Comparison of ENCODE assay signal across 8 mouse cellular contexts in genomic region chr10:81601396-81601905, GRCm38 (mm10). TPM values are rescaled to one million over a fixed set of nuclear protein-coding genes. Genes with fewer than 3 reads are reported as not detected.
A peak's percentile ranks its signal among the peaks of the same experiment; 100 is the strongest.
DNase-seq lines count a peak whose midpoint lies in the region; ATAC-seq and TF ChIP-seq lines count a peak whose summit lies in the region.

No protein-coding gene starts in this region.

- 18% methylated on average over 7 of the region's 7 CpGs for WGBS in forebrain, embryonic 10.5 days
- 15% methylated on average over 7 of the region's 7 CpGs for WGBS in forebrain, embryonic 11.5 days
- 40% methylated on average over 7 of the region's 7 CpGs for WGBS in thymus, adult 2 months
- WGBS in liver, embryonic 13.5 days (ENCODE audit: insufficient replicate concordance), result 33% methylated on average over 7 of the region's 7 CpGs

- no peak for ATAC-seq in forebrain, embryonic 11.5 days (replicated peaks; ENCODE audit: low FRiP score)
- no peak for ATAC-seq in liver, embryonic 13.5 days (ENCODE audit: low read depth)

- H3K4me3 ChIP-seq in forebrain, embryonic 10.5 days, result peak overlapping the region; percentile 44; the same call in 1 of the 2 replicates
- H3K4me3 ChIP-seq in forebrain, embryonic 11.5 days (ENCODE audit: low read depth, low read length), result no peak overlapping the region
- peak overlapping the region; percentile 40; the same call in 1 of the 2 replicates for H3K4me3 ChIP-seq in thymus, adult 2 months (ENCODE audit: control insufficient read depth, insufficient read depth, low read length)
- peak overlapping the region; percentile 42 for H3K4me3 ChIP-seq in liver, embryonic 13.5 days (replicated peaks)

- no peak overlapping the region for H3K4me2 ChIP-seq in forebrain, embryonic 11.5 days (ENCODE audit: low read depth, low read length, severe bottlenecking)
- H3K4me2 ChIP-seq in liver, embryonic 13.5 days, result peak overlapping the region; percentile 73

- no peak for TF ChIP-seq POLR2A in thymus, adult 2 months (IDR thresholded peaks at IDR 0.05; ENCODE audit: control insufficient read depth, extremely low read depth, insufficient read depth, low read length, poor library complexity)

- H3K36me3 ChIP-seq in forebrain, embryonic 10.5 days (replicated peaks), result no peaks in the 10 kb centered on the region
- H3K36me3 ChIP-seq in forebrain, embryonic 11.5 days (ENCODE audit: control insufficient read depth, insufficient read depth, low read length), result no peaks in the 10 kb centered on the region
- H3K36me3 ChIP-seq in thymus, adult 2 months (ENCODE audit: control insufficient read depth, insufficient read depth, low read length), result no peaks in the 10 kb centered on the region
- no peaks in the 10 kb centered on the region for H3K36me3 ChIP-seq in liver, embryonic 13.5 days

- no peak for DNase-seq in forebrain, embryonic 10.5 days (ENCODE audit: extremely low spot score, low spot score)
- DNase-seq in forebrain, embryonic 11.5 days (ENCODE audit: low spot score), result no peak
- no peak for DNase-seq in thymus, adult 2 months
- DNase-seq in thymus, postnatal 10 days (ENCODE audit: low spot score in 2 of 2), result no peak
- no peak for DNase-seq in liver, embryonic 13.5 days
- DNase-seq in urinary bladder, postnatal 36 days (ENCODE audit: low spot score in 2 of 2), result no peak
- DNase-seq in left cerebral cortex, adult 18-20 months (ENCODE audit: low spot score in 2 of 2), result no peak
- DNase-seq in thymus, adult 18-20 months, result no peak

- peaks cover 81% of the 10 kb centered on the region for H3K4me1 ChIP-seq in forebrain, embryonic 10.5 days
- H3K4me1 ChIP-seq in forebrain, embryonic 11.5 days (replicated peaks; ENCODE audit: control insufficient read depth, insufficient read depth, low read length), result peaks cover 18% of the 10 kb centered on the region
- H3K4me1 ChIP-seq in thymus, adult 2 months (replicated peaks; ENCODE audit: control insufficient read depth, insufficient read depth, low read length), result peaks cover 74% of the 10 kb centered on the region
- H3K4me1 ChIP-seq in liver, embryonic 13.5 days (replicated peaks), result peaks cover 88% of the 10 kb centered on the region

- no peak for TF ChIP-seq CTCF in thymus, adult 2 months (IDR thresholded peaks at IDR 0.05; ENCODE audit: borderline replicate concordance, control insufficient read depth, extremely low read depth, insufficient read depth, low read length, poor library complexity)

- peaks cover 72% of the 10 kb centered on the region for H3K27me3 ChIP-seq in forebrain, embryonic 10.5 days (ENCODE audit: poor library complexity, severe bottlenecking)
- H3K27me3 ChIP-seq in forebrain, embryonic 11.5 days (ENCODE audit: control insufficient read depth, insufficient read depth, low read length), result peaks cover 45% of the 10 kb centered on the region
- H3K27me3 ChIP-seq in thymus, adult 2 months (ENCODE audit: control insufficient read depth, insufficient read depth, low read length), result no peaks in the 10 kb centered on the region
- peaks cover 30% of the 10 kb centered on the region for H3K27me3 ChIP-seq in liver, embryonic 13.5 days

- H3K9ac ChIP-seq in forebrain, embryonic 11.5 days (ENCODE audit: low read length), result no peak overlapping the region
- peak overlapping the region; percentile 37 for H3K9ac ChIP-seq in liver, embryonic 13.5 days

- H3K9me3 ChIP-seq in forebrain, embryonic 10.5 days, result no peaks in the 10 kb centered on the region
- H3K9me3 ChIP-seq in forebrain, embryonic 11.5 days (ENCODE audit: control insufficient read depth, low read length), result no peaks in the 10 kb centered on the region
- H3K9me3 ChIP-seq in liver, embryonic 13.5 days (replicated peaks), result no peaks in the 10 kb centered on the region

- H3K27ac ChIP-seq in forebrain, embryonic 10.5 days, result 0 out of 2 replicates have a peak overlapping the region, but pooled peaks have one; percentile 20
- H3K27ac ChIP-seq in forebrain, embryonic 11.5 days (ENCODE audit: low read depth, low read length), result no peak overlapping the region
- H3K27ac ChIP-seq in thymus, adult 2 months (ENCODE audit: control insufficient read depth, insufficient read depth, low read length), result no peak overlapping the region
- 0 out of 2 replicates have a peak overlapping the region, but pooled peaks have one; percentile 21 for H3K27ac ChIP-seq in liver, embryonic 13.5 days

RNA-seq across cellular contexts. Expression of gene Tle6, which starts 0.6 kb away (rescaled TPM):
- 2.8 and 3.1 TPM in 2 replicates for polyA plus RNA-seq in forebrain, embryonic 10.5 days (2016; fragmentation: Nextera tagmentation; extraction: Ambion mirVana)
- polyA plus RNA-seq in forebrain, embryonic 11.5 days (2014; fragmentation: Nextera tagmentation; extraction: Ambion mirVana), result 3.9 and 7.7 TPM in 2 replicates
- polyA plus RNA-seq in thymus, adult 2 months (2012; rRNA removed), result 22.5 and 28.8 TPM in 2 replicates
- 7.3 and 7.6 TPM in 2 replicates for polyA plus RNA-seq in liver, embryonic 13.5 days (2015; fragmentation: Nextera tagmentation; extraction: Ambion mirVana)
- 10 to 100 TPM; 11.4 to 11.8 TPM for total RNA-seq in left cerebral cortex, adult 18-20 months (2021)

RNA-seq across cellular contexts. Expression of gene BC025920, which starts 4.6 kb away (rescaled TPM):
- polyA plus RNA-seq in forebrain, embryonic 10.5 days (2016; fragmentation: Nextera tagmentation; extraction: Ambion mirVana), result 1.6 and 2.1 TPM in 2 replicates
- polyA plus RNA-seq in forebrain, embryonic 11.5 days (2014; fragmentation: Nextera tagmentation; extraction: Ambion mirVana), result 1.6 and 2.1 TPM in 2 replicates
- 2.8 and 3.3 TPM in 2 replicates for polyA plus RNA-seq in thymus, adult 2 months (2012; rRNA removed)
- 0.50 and 0.56 TPM in 2 replicates for polyA plus RNA-seq in liver, embryonic 13.5 days (2015; fragmentation: Nextera tagmentation; extraction: Ambion mirVana)
- total RNA-seq in left cerebral cortex, adult 18-20 months (2021), result 1 to 10 TPM; 2.6 to 3.3 TPM

RNA-seq across cellular contexts. Expression of gene Sirt6, which starts 26.1 kb away (rescaled TPM):
- 52.5 and 55.1 TPM in 2 replicates for polyA plus RNA-seq in forebrain, embryonic 10.5 days (2016; fragmentation: Nextera tagmentation; extraction: Ambion mirVana)
- polyA plus RNA-seq in forebrain, embryonic 11.5 days (2014; fragmentation: Nextera tagmentation; extraction: Ambion mirVana), result 45.0 and 45.5 TPM in 2 replicates
- polyA plus RNA-seq in thymus, adult 2 months (2012; rRNA removed), result 81.9 and 84.7 TPM in 2 replicates
- polyA plus RNA-seq in liver, embryonic 13.5 days (2015; fragmentation: Nextera tagmentation; extraction: Ambion mirVana), result 10.7 and 10.9 TPM in 2 replicates
- 10 to 100 TPM; 26.2 to 26.6 TPM for total RNA-seq in left cerebral cortex, adult 18-20 months (2021)

RNA-seq across cellular contexts. Expression of gene Ankrd24, which starts 26.9 kb away (rescaled TPM):
- 4.8 and 5.8 TPM in 2 replicates for polyA plus RNA-seq in forebrain, embryonic 10.5 days (2016; fragmentation: Nextera tagmentation; extraction: Ambion mirVana)
- polyA plus RNA-seq in forebrain, embryonic 11.5 days (2014; fragmentation: Nextera tagmentation; extraction: Ambion mirVana), result 3.9 and 4.1 TPM in 2 replicates
- polyA plus RNA-seq in thymus, adult 2 months (2012; rRNA removed), result 16.3 and 19.1 TPM in 2 replicates
- polyA plus RNA-seq in liver, embryonic 13.5 days (2015; fragmentation: Nextera tagmentation; extraction: Ambion mirVana), result 1.9 and 2.2 TPM in 2 replicates
- total RNA-seq in left cerebral cortex, adult 18-20 months (2021), result 10 to 100 TPM; 44.4 to 46.4 TPM

RNA-seq across cellular contexts. Expression of gene Tle2, which starts 27.1 kb away (rescaled TPM):
- 4.1 and 4.3 TPM in 2 replicates for polyA plus RNA-seq in forebrain, embryonic 10.5 days (2016; fragmentation: Nextera tagmentation; extraction: Ambion mirVana)
- polyA plus RNA-seq in forebrain, embryonic 11.5 days (2014; fragmentation: Nextera tagmentation; extraction: Ambion mirVana), result 7.2 and 8.1 TPM in 2 replicates
- 100 and 115 TPM in 2 replicates for polyA plus RNA-seq in thymus, adult 2 months (2012; rRNA removed)
- 2.3 and 2.7 TPM in 2 replicates for polyA plus RNA-seq in liver, embryonic 13.5 days (2015; fragmentation: Nextera tagmentation; extraction: Ambion mirVana)
- 10 to 100 TPM; 41.3 to 42.4 TPM for total RNA-seq in left cerebral cortex, adult 18-20 months (2021)

Comparison
In these comparisons a context has a peak if more than half of its experiments do, and no peak if none do; other contexts are left out.
1. H3K27ac ChIP-seq: peak in forebrain, embryonic 10.5 days (single experiment) and liver, embryonic 13.5 days (single experiment); none in forebrain, embryonic 11.5 days (single experiment) and thymus, adult 2 months (single experiment).